Mouse (Mus musculus) small intestine, adult 2 months (tissue): ENCODE measurements around the gene Trpt1. TPM values are rescaled to one million over a fixed set of nuclear protein-coding genes. Genes with fewer than 3 reads are reported as not detected.

Experiments
- H3K27ac ChIP-seq: fragments of 200-500 bp; 2 replicates; pipeline ENCODE4 v1.5.1; 2012; ENCODE audit warnings: low read depth, low read length, control low read depth, inconsistent platforms; ENCODE audit not compliant: insufficient read depth
- H3K27me3 ChIP-seq: fragments of 200-500 bp; 2 replicates; pipeline ENCODE4 v1.6.1; 2012; ENCODE audit warnings: mild to moderate bottlenecking, moderate library complexity, low read length, inconsistent platforms; ENCODE audit not compliant: control insufficient read depth, insufficient read depth
- H3K36me3 ChIP-seq: fragments of 200-500 bp; 2 replicates; pipeline ENCODE4 v1.6.1; 2012; ENCODE audit warnings: mild to moderate bottlenecking, low read length, control low read depth, inconsistent platforms; ENCODE audit not compliant: control insufficient read depth, insufficient read depth
- H3K4me1 ChIP-seq: fragments of 200-500 bp; 2 replicates; pipeline ENCODE4 v1.6.1; 2012; ENCODE audit warnings: low read length, inconsistent platforms, mixed read lengths; ENCODE audit not compliant: control insufficient read depth, insufficient read depth, insufficient read length
- H3K4me3 ChIP-seq: fragments of 200-500 bp; 2 replicates; pipeline ENCODE4 v1.5.1; 2012; ENCODE audit warnings: low read depth, mild to moderate bottlenecking, control low read depth, inconsistent platforms, low read length, moderate library complexity
- CTCF ChIP-seq: fragments of 200-500 bp; IDR thresholded peaks from 2 replicates; pipeline ENCODE4 v1.5.1; 2012; ENCODE audit warnings: low read depth, mild to moderate bottlenecking, control low read depth, inconsistent platforms, low read length, moderate library complexity, mixed read lengths; ENCODE audit not compliant: insufficient replicate concordance, insufficient read length; ENCODE audit errors: extremely low read depth
- POLR2A ChIP-seq: fragments of 200-500 bp; IDR thresholded peaks from 2 replicates; pipeline ENCODE4 v1.6.1; 2012; ENCODE audit warnings: low read depth, mild to moderate bottlenecking, control low read depth, inconsistent platforms, low read length, moderate library complexity
- WGBS: fragments of 180-500 bp; shearing (Covaris S2); methylation state at CpG from one replicate; pipeline ENCODE4 v1.1.7; 2018; 5-methylcytosine and 5-hydroxymethylcytosine counted together
- polyA plus RNA-seq: library from polyadenylated mRNA; depleted of rRNA; stranded (reverse); fragments of >200 nt; gene quantifications from 2 replicates; pipeline ENCODE4 v1.2.3, GENCODE M21; 2012

Gene Trpt1
- polyA plus RNA-seq, 1 experiment, result 7.7 TPM

DNA sequence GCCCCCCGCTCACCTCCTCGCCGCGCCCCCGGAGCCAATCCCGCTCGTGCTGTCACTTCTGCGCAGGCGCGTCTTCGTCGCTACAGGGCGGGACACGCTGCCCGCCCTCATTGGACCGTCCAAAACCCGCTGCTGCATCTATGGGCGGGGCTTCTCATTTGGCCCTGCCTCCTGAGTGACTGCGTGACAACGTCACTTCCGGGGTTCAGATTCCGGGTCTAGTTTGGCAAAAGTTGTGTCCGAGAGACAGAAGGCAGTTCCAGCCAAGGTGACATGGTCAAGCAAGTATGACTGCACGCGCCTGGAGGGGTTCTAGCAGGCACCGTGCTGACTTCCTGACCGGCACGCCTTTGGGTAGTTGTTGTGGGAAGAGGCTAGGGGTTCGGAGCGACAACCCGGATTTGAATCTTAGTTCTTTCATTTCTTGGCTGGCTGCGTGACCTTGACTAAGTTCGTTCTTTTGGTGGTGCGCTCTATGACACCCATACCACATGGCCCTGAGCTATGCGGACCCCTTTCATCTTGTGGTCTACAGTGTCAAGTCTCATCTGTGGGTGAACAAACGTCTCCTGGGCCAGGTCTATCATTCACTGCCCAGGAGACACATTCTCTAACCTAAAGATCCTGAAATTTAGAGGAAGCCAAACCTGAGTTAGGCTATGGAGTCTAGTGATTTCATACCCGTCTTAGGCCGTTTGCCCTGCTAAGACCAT is 15.4 kb upstream of the Trpt1 start, which contains the start of gene Fkbp2:
Gene Fkbp2, minus strand, starts transcription at position 121 of the 713 bp plus-strand sequence.
- under 1% methylated on average over 38 of the region's 38 CpGs for WGBS
- peaks cover 11% of the 10 kb centered on the region for H3K36me3 ChIP-seq
- TF ChIP-seq CTCF (no peak), POLR2A (peak; percentile 96)

DNA sequence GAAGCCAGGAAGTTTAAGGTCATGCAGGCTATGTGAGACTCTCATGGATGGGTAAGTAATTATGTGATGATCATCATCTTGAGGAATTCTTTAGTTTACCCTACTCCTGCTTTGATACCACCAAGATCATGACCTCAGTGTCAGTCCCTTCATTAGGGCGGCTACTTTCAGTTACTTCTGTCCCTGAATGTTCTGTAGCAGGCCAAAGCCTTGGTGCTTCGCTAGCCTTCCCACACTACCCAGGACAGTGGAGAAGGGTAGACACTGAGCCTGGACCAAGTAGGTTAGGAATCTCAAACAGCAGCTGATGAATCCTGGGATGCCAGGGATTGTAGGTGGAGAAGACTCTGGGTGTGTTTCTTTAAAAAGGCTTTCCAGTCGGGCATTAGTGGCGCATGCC is 14.5 kb upstream of the Trpt1 start:
- peaks cover 15% of the 10 kb centered on the region for H3K4me1 ChIP-seq
- H3K27ac ChIP-seq, result no peak overlapping the region
- H3K36me3 ChIP-seq, result peaks cover 11% of the 10 kb centered on the region
- no peaks in the 10 kb centered on the region for H3K27me3 ChIP-seq
- no peak overlapping the region for H3K4me3 ChIP-seq
- TF ChIP-seq CTCF, result no peak
- TF ChIP-seq POLR2A, result no peak
- WGBS, result 84% methylated on average over 4 of the region's 4 CpGs

More for the DNA sequence above, 15.4 kb upstream of the Trpt1 start, which contains the start of gene Fkbp2:
- Histone ChIP-seq H3K27me3 (no peaks in the 10 kb centered on the region), H3K4me3 (peak within 1 kb of the TSS; percentile 67), H3K27ac (peak within 1 kb of the TSS; percentile 85), H3K4me1 (peaks cover 15% of the 10 kb centered on the region)

DNA sequence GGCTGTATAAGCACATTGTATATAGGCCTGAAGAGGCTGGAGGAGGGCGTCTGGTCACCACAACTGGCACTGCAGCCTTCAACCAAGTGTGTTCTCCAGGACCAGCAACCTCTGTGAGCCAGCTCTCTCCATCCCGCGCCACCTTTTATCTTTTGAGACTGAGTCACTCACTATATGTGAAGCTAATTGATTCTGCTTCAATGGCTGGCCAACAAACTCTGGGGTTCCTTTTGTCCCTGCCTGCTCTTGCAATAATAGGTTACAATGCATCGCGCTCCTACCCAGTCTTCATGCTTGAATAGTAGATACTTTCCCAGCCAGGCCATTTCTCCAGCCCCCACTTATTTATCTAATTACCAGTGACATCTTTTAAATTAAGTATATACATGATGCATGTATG is 12.3 kb upstream of the Trpt1 start:
- Histone ChIP-seq H3K4me3 (no peak overlapping the region), H3K36me3 (no peaks in the 10 kb centered on the region), H3K4me1 (peaks cover 18% of the 10 kb centered on the region), H3K27me3 (no peaks in the 10 kb centered on the region), H3K27ac (no peak overlapping the region)
- 91% methylated on average over 5 of the region's 5 CpGs for WGBS
- TF ChIP-seq CTCF (no peak), POLR2A (no peak)

DNA sequence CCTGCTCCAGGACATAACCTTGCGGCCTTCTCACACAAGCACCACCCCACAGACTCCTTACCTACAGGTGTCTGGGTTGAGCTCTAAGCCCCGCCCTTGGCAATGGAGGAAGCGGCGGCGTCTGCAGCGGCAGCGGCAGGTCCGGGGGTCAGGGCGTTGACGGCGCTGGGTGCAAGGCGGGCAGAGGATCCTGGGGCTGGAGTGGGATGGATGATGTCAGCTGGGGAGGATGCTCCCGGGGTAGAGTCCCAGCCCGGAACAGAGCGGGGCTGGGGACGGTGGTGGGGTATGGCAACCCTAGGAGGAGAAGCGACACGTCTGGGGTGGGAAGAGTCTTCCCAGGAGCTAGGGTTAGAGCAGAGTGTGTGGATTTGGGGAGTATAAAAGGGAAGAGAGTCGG is 10.6 kb upstream of the Trpt1 start:
- TF ChIP-seq CTCF (no peak), POLR2A (no peak)
- H3K36me3 ChIP-seq, result no peaks in the 10 kb centered on the region
- no peak overlapping the region for H3K27ac ChIP-seq
- H3K4me1 ChIP-seq, result peaks cover 11% of the 10 kb centered on the region
- WGBS, result 67% methylated on average over 19 of the region's 19 CpGs
- H3K4me3 ChIP-seq, result peak overlapping the region; percentile 26; the same call in 1 of the 2 replicates
- no peaks in the 10 kb centered on the region for H3K27me3 ChIP-seq

DNA sequence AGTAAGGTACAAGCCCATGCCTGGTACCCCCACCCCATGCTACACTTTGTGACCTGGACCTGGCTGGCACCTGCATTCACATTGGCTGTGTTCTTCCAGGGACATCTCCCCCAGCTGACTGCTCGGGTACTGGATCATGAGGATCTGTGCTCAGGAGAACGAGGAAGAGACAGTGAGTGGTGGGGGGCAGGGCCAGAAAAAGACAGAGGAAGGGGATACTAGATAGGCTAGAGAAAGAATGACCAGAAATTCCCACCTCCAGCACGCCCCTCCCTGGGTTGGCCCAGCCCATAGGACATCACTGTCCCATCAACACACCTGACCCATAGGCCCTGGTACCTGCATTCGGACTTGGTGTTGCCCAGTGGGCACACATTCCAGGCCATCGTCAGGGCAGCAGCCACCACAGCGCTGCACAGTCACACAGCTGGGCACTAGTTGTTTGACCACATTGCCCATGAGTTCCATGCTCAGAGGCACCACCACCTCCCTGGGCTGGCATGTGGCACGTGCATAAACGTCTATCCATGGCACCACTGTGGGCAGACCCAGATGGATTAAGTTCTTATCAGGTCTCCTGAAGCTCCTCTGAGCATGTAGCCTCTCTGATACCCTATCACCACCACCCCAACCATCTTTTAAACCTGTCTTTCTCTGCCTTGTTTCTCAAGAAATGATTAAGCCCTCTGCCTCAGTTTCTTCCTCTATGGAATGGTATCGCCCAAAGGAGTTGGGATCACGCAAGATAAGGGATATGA is 9.8 kb upstream of the Trpt1 start:
- Histone ChIP-seq H3K36me3 (no peaks in the 10 kb centered on the region), H3K27ac (no peak overlapping the region)

DNA sequence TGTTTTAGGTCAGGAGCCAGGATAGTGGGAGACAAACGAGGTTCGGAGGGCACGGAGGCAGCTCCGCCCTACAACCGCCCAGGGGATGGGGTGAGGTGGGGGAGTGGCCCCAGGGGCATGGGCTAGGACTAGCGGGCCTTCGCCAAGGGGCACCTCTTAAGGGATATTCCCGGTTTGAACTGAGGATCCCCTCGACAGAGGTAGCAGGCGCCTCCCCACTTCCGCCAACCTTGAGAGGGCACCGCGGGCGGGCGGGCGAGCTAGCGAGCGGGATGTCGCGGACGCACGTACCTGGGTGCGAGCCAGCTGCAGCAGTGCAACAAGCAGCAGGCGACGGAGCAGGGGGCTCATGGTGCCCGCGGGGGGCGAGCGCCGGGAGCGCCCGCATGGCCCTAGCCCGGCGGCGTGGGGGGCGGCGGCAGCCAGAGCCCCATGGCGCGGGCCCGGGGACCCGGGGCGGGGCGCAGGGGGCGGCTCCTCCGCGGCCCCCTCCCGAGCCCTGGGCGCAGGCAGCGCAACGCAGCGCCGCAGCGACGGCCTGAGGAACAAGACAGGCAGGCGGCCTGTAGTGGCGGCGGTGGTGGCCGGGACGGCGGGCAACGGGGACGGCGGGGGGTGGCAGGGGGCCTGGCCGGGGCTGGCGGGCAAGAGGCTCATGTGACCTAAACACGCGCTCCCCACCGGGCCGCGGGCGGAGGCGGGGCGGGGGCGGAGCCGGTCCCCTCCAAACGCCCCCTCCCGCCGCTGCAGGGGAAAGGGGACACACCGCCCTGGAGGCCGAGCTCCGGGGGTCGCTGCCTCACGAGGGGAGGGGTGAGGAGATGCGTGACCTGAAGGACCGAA is 8.6 kb upstream of the Trpt1 start, which contains the start of gene Vegfb:
Gene Vegfb, minus strand, starts transcription at position 591 of the 843 bp plus-strand sequence.
- peak within 1 kb of the TSS; percentile 76 for H3K4me3 ChIP-seq
- H3K36me3 ChIP-seq, result no peaks in the 10 kb centered on the region
- TF ChIP-seq CTCF (no peak), POLR2A (no peak; the same call in 1 of the 2 replicates)
- no peaks in the 10 kb centered on the region for H3K27me3 ChIP-seq
- WGBS, result under 1% methylated on average over 83 of the region's 85 CpGs
- H3K27ac ChIP-seq, result peak within 1 kb of the TSS; percentile 47
- H3K4me1 ChIP-seq, result peaks cover 9% of the 10 kb centered on the region

More for the DNA sequence above, 9.8 kb upstream of the Trpt1 start:
- 73% methylated on average over 10 of the region's 10 CpGs for WGBS
- peaks cover 11% of the 10 kb centered on the region for H3K4me1 ChIP-seq
- no peak overlapping the region for H3K4me3 ChIP-seq
- no peaks in the 10 kb centered on the region for H3K27me3 ChIP-seq
- TF ChIP-seq POLR2A (no peak), CTCF (no peak)
